Comparison of ENCODE assay signal across 9 mouse cellular contexts in the genomic region with DNA sequence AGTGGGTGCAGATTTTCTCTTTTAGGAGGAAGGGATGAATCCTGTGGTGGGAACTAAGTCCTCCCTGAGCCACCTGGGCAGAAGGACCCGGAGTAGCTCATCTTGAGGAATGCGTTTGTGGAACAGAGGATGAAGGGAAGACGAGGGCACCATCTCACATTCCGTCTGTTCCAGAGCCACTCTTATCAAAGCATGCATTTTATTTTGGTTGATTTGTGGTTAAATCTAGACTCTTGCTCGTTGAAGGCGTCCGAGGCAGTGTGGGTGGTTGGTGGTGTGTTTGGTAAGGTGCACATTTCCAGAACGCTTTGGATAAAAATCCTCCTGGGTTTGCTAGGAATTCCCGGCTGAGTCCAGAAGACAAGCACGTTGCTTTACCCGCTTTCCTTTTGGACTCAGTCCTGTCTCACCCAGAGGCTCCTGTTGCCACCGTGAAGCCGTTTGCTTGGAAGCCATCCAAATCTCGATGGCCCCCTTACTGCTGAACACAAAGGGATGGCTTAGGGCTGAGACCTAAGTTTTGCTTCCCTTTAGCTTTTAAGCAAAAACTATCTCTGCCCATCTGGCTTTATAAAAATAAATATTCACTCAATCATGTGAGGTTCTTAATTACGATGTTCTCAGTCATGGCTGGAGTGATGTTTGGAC. TPM values are rescaled to one million over a fixed set of nuclear protein-coding genes. Genes with fewer than 3 reads are reported as not detected.
A peak's percentile ranks its signal among the peaks of the same experiment; 100 is the strongest.
DNase-seq lines count a peak whose midpoint lies in the region; ATAC-seq and TF ChIP-seq lines count a peak whose summit lies in the region.
"Had no signal": no experiment of that assay in that cellular context is flagged by ENCODE, and none has a peak within 500 bp of the region (broad histone marks: within the 10 kb centered on the region; RNA-seq: fewer than 3 reads in every experiment).

No protein-coding gene starts in this region.

- H3K27ac ChIP-seq in hindbrain, embryonic 10.5 days = no peak overlapping the region
- H3K27ac ChIP-seq in hindbrain, embryonic 11.5 days (ENCODE audit: low read depth, low read length) = no peak overlapping the region
- H3K27ac ChIP-seq in embryonic facial prominence, embryonic 15.5 days (replicated peaks) = no peak overlapping the region
- no peak overlapping the region for H3K27ac ChIP-seq in limb, embryonic 12.5 days
- H3K27ac ChIP-seq: macrophage had no signal

- WGBS in hindbrain, embryonic 10.5 days = 87% methylated on average over 15 of the region's 15 CpGs
- WGBS in hindbrain, embryonic 11.5 days = 89% methylated on average over 15 of the region's 15 CpGs
- WGBS in embryonic facial prominence, embryonic 15.5 days = 35% methylated on average over 15 of the region's 15 CpGs
- WGBS in limb, embryonic 12.5 days = 77% methylated on average over 15 of the region's 15 CpGs

- H3K4me1 ChIP-seq in hindbrain, embryonic 10.5 days (replicated peaks) = peaks cover 59% of the 10 kb centered on the region
- peaks cover 16% of the 10 kb centered on the region for H3K4me1 ChIP-seq in hindbrain, embryonic 11.5 days (replicated peaks; ENCODE audit: control insufficient read depth, insufficient read depth, low read length)
- H3K4me1 ChIP-seq in embryonic facial prominence, embryonic 15.5 days = peaks cover 43% of the 10 kb centered on the region
- peaks cover 33% of the 10 kb centered on the region for H3K4me1 ChIP-seq in limb, embryonic 12.5 days (replicated peaks)

- peak overlapping the region; percentile 94; the same call in 1 of the 2 replicates for H3K4me3 ChIP-seq in hindbrain, embryonic 10.5 days
- no peak overlapping the region for H3K4me3 ChIP-seq in hindbrain, embryonic 11.5 days (ENCODE audit: low read depth, low read length)
- H3K4me3 ChIP-seq in embryonic facial prominence, embryonic 15.5 days (replicated peaks) = peak overlapping the region; percentile 85
- peak overlapping the region; percentile 92 for H3K4me3 ChIP-seq in limb, embryonic 12.5 days (replicated peaks)

- H3K27me3 ChIP-seq in hindbrain, embryonic 10.5 days (ENCODE audit: insufficient read depth, poor library complexity, severe bottlenecking) = peaks cover 12% of the 10 kb centered on the region
- H3K27me3 ChIP-seq in hindbrain, embryonic 11.5 days (ENCODE audit: control insufficient read depth, insufficient read depth, low read length) = no peaks in the 10 kb centered on the region
- no peaks in the 10 kb centered on the region for H3K27me3 ChIP-seq in embryonic facial prominence, embryonic 15.5 days
- peaks cover 5% of the 10 kb centered on the region; the same call in 1 of the 2 replicates for H3K27me3 ChIP-seq in limb, embryonic 12.5 days

- no peak for TF ChIP-seq CTCF in brain, embryonic 14.5 days (IDR thresholded peaks at IDR 0.05; ENCODE audit: borderline replicate concordance, extremely low read depth, insufficient read depth, insufficient read length)

- H3K4me2 ChIP-seq in hindbrain, embryonic 11.5 days (replicated peaks; ENCODE audit: low read depth, low read length) = no peak overlapping the region
- peak overlapping the region; percentile 85 for H3K4me2 ChIP-seq in embryonic facial prominence, embryonic 15.5 days (replicated peaks)
- H3K4me2 ChIP-seq in limb, embryonic 12.5 days = peak overlapping the region; percentile 82

- H3K9me3 ChIP-seq in hindbrain, embryonic 10.5 days = peaks cover 12% of the 10 kb centered on the region
- H3K9me3 ChIP-seq in hindbrain, embryonic 11.5 days (ENCODE audit: control insufficient read depth, low read length) = no peaks in the 10 kb centered on the region; the same call in 1 of the 2 replicates
- no peaks in the 10 kb centered on the region for H3K9me3 ChIP-seq in embryonic facial prominence, embryonic 15.5 days (replicated peaks)
- peaks cover 7% of the 10 kb centered on the region; the same call in 1 of the 2 replicates for H3K9me3 ChIP-seq in limb, embryonic 12.5 days

- H3K9ac ChIP-seq in hindbrain, embryonic 11.5 days (ENCODE audit: low read depth, low read length) = no peak overlapping the region
- no peak overlapping the region; the same call in 1 of the 2 replicates for H3K9ac ChIP-seq in embryonic facial prominence, embryonic 15.5 days
- no peak overlapping the region; the same call in 1 of the 2 replicates for H3K9ac ChIP-seq in limb, embryonic 12.5 days (replicated peaks)

- no peak for ATAC-seq in hindbrain, embryonic 11.5 days (ENCODE audit: low FRiP score)
- no peak for ATAC-seq in embryonic facial prominence, embryonic 15.5 days (ENCODE audit: insufficient number of reproducible peaks, low FRiP score, low TSS enrichment, low read depth)
- no peak for ATAC-seq in limb, embryonic 12.5 days (ENCODE audit: insufficient number of reproducible peaks, insufficient read depth, low FRiP score, low TSS enrichment, low read depth)

- peaks cover 52% of the 10 kb centered on the region for H3K36me3 ChIP-seq in hindbrain, embryonic 10.5 days
- 0 out of 2 replicates have a peak, but pooled peaks cover 10% of the 10 kb centered on the region for H3K36me3 ChIP-seq in hindbrain, embryonic 11.5 days (ENCODE audit: control insufficient read depth, insufficient read depth, low read length)
- H3K36me3 ChIP-seq in embryonic facial prominence, embryonic 15.5 days = peaks cover 15% of the 10 kb centered on the region
- peaks cover 44% of the 10 kb centered on the region for H3K36me3 ChIP-seq in limb, embryonic 12.5 days

- TF ChIP-seq POLR2A in brain, embryonic 14.5 days (IDR thresholded peaks at IDR 0.05; ENCODE audit: borderline replicate concordance, extremely low read depth, insufficient read depth, insufficient read length, poor library complexity, severe bottlenecking) = no peak

- DNase-seq in hindbrain, embryonic 10.5 days (ENCODE audit: low spot score) = no peak
- no peak for DNase-seq in hindbrain, embryonic 11.5 days (ENCODE audit: low spot score)
- peak; percentile 70 for DNase-seq in brain, embryonic 14.5 days (ENCODE audit: low read depth)
- no peak for DNase-seq in spleen, postnatal 14 days (ENCODE audit: low spot score in 2 of 2)
- no peak for DNase-seq in cerebellum, adult 11-12 months
- no peak for DNase-seq in retina, postnatal 1 day

RNA-seq across cellular contexts. Expression of a gene that starts 3.4 kb away (rescaled TPM):
- 12.7 and 14.4 TPM in 2 replicates for polyA plus RNA-seq in hindbrain, embryonic 10.5 days (2016; fragmentation: Nextera tagmentation; extraction: Ambion mirVana)
- 11.0 and 13.1 TPM in 2 replicates for polyA plus RNA-seq in hindbrain, embryonic 11.5 days (2014; fragmentation: Nextera tagmentation; extraction: Ambion mirVana)
- polyA plus RNA-seq in brain, embryonic 14.5 days (2012; rRNA removed) = 14.3 and 19.4 TPM in 2 replicates
- 12.4 and 12.9 TPM in 2 replicates for polyA plus RNA-seq in embryonic facial prominence, embryonic 15.5 days (2015; fragmentation: Nextera tagmentation; extraction: Ambion mirVana)
- 22.2 and 25.8 TPM in 2 replicates for polyA plus RNA-seq in limb, embryonic 12.5 days (2016; fragmentation: Nextera tagmentation; extraction: Ambion mirVana)
- polyA plus RNA-seq: macrophage had no signal
